Mouse (Mus musculus): ENCODE data around the gene Gm6358.

DNA sequence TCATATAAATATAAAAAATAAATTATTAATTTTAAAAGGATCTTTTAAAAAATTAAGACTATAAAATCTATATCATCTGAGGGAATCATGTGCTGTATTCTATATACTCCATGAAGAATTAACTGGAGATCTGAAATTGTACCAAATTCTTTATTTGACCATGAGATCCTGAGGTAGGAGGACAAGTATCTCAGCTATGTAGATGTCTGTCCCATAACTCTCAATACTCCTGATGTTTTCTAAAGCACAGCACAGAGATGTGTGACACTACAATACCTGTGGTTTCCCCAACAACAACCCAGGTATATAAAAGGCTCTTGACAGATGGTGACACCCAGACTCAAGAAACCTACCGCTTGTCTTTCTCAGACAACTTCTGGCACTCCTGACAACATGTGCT lies at the start of gene Gm6358:
- TF ChIP-seq POLR2A (IDR thresholded peaks at IDR 0.05; ENCODE audit: insufficient read depth, low read depth, low read length) (no peak), CTCF (IDR thresholded peaks at IDR 0.05) (no peak), EP300 (IDR thresholded peaks at IDR 0.05; ENCODE audit: insufficient read depth, low read depth, low read length) (no peak)

Data from heart, adult 2 months (tissue).